Mouse (Mus musculus): ENCODE measurements around the gene Mag. TPM values are rescaled to one million over a fixed set of nuclear protein-coding genes. Genes with fewer than 3 reads are reported as not detected.
A peak's percentile ranks its signal among the peaks of the same experiment; 100 is the strongest.

Mag gene
- polyA plus RNA-seq (2015; fragmentation: Nextera tagmentation; extraction: Ambion mirVana): 0.34 and 0.49 TPM in 2 replicates

- H3K4me2 ChIP-seq: no peak within 1 kb of the TSS
- H3K27ac ChIP-seq: no peak within 1 kb of the TSS
- no peak within 1 kb of the TSS for H3K4me3 ChIP-seq
- no peaks in the 10 kb centered on the region for H3K36me3 ChIP-seq
- no peak for ATAC-seq (ENCODE audit: insufficient number of reproducible peaks, insufficient read depth, low FRiP score, low TSS enrichment, low read depth)
- no peaks in the 10 kb centered on the region for H3K9me3 ChIP-seq
- no peak within 1 kb of the TSS for H3K9ac ChIP-seq
- no peaks in the 10 kb centered on the region for H3K4me1 ChIP-seq
- 65% methylated on average over 8 of the region's 8 CpGs for WGBS
- no peaks in the 10 kb centered on the region for H3K27me3 ChIP-seq
These were observed at the start of gene Mag for GRCm38 (mm10) chr7:30914732-30915131. Mag (minus strand) TSS chr7:30914873.

- 87% methylated on average over 7 of the region's 7 CpGs for WGBS
- no peak for ATAC-seq (ENCODE audit: insufficient number of reproducible peaks, insufficient read depth, low FRiP score, low TSS enrichment, low read depth)
These were observed 49.7 kb upstream of the Mag start for GRCm38 (mm10) chr7:30964366-30964765.

GRCm38 (mm10) chr7:30962862-30963261, 48.2 kb upstream of the Mag start:
- H3K36me3 ChIP-seq: peaks cover 14% of the 10 kb centered on the region
- H3K9me3 ChIP-seq: no peaks in the 10 kb centered on the region
- ATAC-seq (ENCODE audit: insufficient number of reproducible peaks, insufficient read depth, low FRiP score, low TSS enrichment, low read depth): no peak
- H3K27me3 ChIP-seq: no peaks in the 10 kb centered on the region
- H3K27ac ChIP-seq: no peak overlapping the region
- H3K9ac ChIP-seq: no peak overlapping the region
- H3K4me2 ChIP-seq: no peak overlapping the region
- H3K4me1 ChIP-seq: peaks cover 12% of the 10 kb centered on the region
- H3K4me3 ChIP-seq: no peak overlapping the region
- 89% methylated on average over 5 of the region's 5 CpGs for WGBS

More at GRCm38 (mm10) chr7:30964366-30964765, 49.7 kb upstream of the Mag start:
- Histone ChIP-seq H3K4me1 (no peaks in the 10 kb centered on the region), H3K27ac (no peak overlapping the region), H3K9me3 (no peaks in the 10 kb centered on the region), H3K4me2 (no peak overlapping the region), H3K27me3 (no peaks in the 10 kb centered on the region), H3K4me3 (no peak overlapping the region), H3K36me3 (peaks cover 2% of the 10 kb centered on the region; the same call in 1 of the 2 replicates), H3K9ac (no peak overlapping the region)

- Histone ChIP-seq H3K27me3 (no peaks in the 10 kb centered on the region), H3K27ac (no peak overlapping the region), H3K4me1 (peaks cover 23% of the 10 kb centered on the region), H3K36me3 (peaks cover 19% of the 10 kb centered on the region), H3K4me2 (no peak overlapping the region), H3K9ac (no peak overlapping the region), H3K4me3 (no peak overlapping the region), H3K9me3 (no peaks in the 10 kb centered on the region)
- 82% methylated on average over 6 of the region's 6 CpGs for WGBS
- no peak for ATAC-seq (ENCODE audit: insufficient number of reproducible peaks, insufficient read depth, low FRiP score, low TSS enrichment, low read depth)
These were observed 45.2 kb upstream of the Mag start for GRCm38 (mm10) chr7:30959786-30960349.

- Histone ChIP-seq H3K4me2 (no peak overlapping the region), H3K4me1 (peaks cover 23% of the 10 kb centered on the region), H3K36me3 (peaks cover 28% of the 10 kb centered on the region), H3K27ac (no peak overlapping the region), H3K27me3 (no peaks in the 10 kb centered on the region), H3K4me3 (peak overlapping the region; percentile 91; the same call in 1 of the 2 replicates), H3K9ac (no peak overlapping the region), H3K9me3 (no peaks in the 10 kb centered on the region)
- 94% methylated on average over 9 of the region's 9 CpGs for WGBS
- no peak for ATAC-seq (ENCODE audit: insufficient number of reproducible peaks, insufficient read depth, low FRiP score, low TSS enrichment, low read depth)
These were observed 44.3 kb upstream of the Mag start for GRCm38 (mm10) chr7:30958866-30959487.

GRCm38 (mm10) chr7:30958109-30958865, 43.6 kb upstream of the Mag start:
- no peak for ATAC-seq (ENCODE audit: insufficient number of reproducible peaks, insufficient read depth, low FRiP score, low TSS enrichment, low read depth)
- peak overlapping the region; percentile 91 for H3K4me3 ChIP-seq
- WGBS: 67% methylated on average over 28 of the region's 28 CpGs

GRCm38 (mm10) chr7:30957367-30957783, 42.7 kb upstream of the Mag start:
- peaks cover 44% of the 10 kb centered on the region for H3K36me3 ChIP-seq
- whole genome bisulfite sequencing: under 1% methylated on average over 43 of the region's 43 CpGs

More at GRCm38 (mm10) chr7:30958109-30958865, 43.6 kb upstream of the Mag start:
- Histone ChIP-seq H3K9ac (peak overlapping the region; percentile 99), H3K4me1 (peaks cover 23% of the 10 kb centered on the region), H3K36me3 (peaks cover 35% of the 10 kb centered on the region), H3K27ac (peak overlapping the region; percentile 98), H3K27me3 (no peaks in the 10 kb centered on the region), H3K9me3 (no peaks in the 10 kb centered on the region), H3K4me2 (peak overlapping the region; percentile 71)

GRCm38 (mm10) chr7:30956756-30957366, 42.2 kb upstream of the Mag start, which contains the start of gene Usf2:
Usf2 (minus strand) TSS chr7:30956803.
- H3K4me2 ChIP-seq: peak within 1 kb of the TSS; percentile 82
- ATAC-seq (ENCODE audit: insufficient number of reproducible peaks, insufficient read depth, low FRiP score, low TSS enrichment, low read depth): peak; percentile 41
- H3K9me3 ChIP-seq: no peaks in the 10 kb centered on the region
- no peaks in the 10 kb centered on the region for H3K27me3 ChIP-seq
- H3K9ac ChIP-seq: peak within 1 kb of the TSS; percentile 99
- H3K36me3 ChIP-seq: peaks cover 49% of the 10 kb centered on the region
- under 1% methylated on average over 34 of the region's 82 CpGs for WGBS
- peaks cover 23% of the 10 kb centered on the region for H3K4me1 ChIP-seq
- peak within 1 kb of the TSS; percentile 91 for H3K4me3 ChIP-seq
- H3K27ac ChIP-seq: peak within 1 kb of the TSS; percentile 98

More at GRCm38 (mm10) chr7:30957367-30957783, 42.7 kb upstream of the Mag start:
- Histone ChIP-seq H3K27ac (peak overlapping the region; percentile 98), H3K27me3 (no peaks in the 10 kb centered on the region), H3K9me3 (no peaks in the 10 kb centered on the region), H3K4me3 (peak overlapping the region; percentile 91), H3K4me2 (peak overlapping the region; percentile 71), H3K9ac (peak overlapping the region; percentile 99), H3K4me1 (peaks cover 23% of the 10 kb centered on the region)
- ATAC-seq (ENCODE audit: insufficient number of reproducible peaks, insufficient read depth, low FRiP score, low TSS enrichment, low read depth): peak; percentile 18; the same call in 1 of the 2 replicates

- Histone ChIP-seq H3K9ac (peak overlapping the region; percentile 99), H3K4me1 (peaks cover 23% of the 10 kb centered on the region), H3K4me2 (peak overlapping the region; percentile 82), H3K27me3 (no peaks in the 10 kb centered on the region), H3K27ac (peak overlapping the region; percentile 98), H3K4me3 (peak overlapping the region; percentile 91), H3K36me3 (peaks cover 53% of the 10 kb centered on the region), H3K9me3 (no peaks in the 10 kb centered on the region)
- 1% methylated on average over 38 of the region's 49 CpGs for WGBS
- peak; percentile 12; the same call in 1 of the 2 replicates for ATAC-seq (ENCODE audit: insufficient number of reproducible peaks, insufficient read depth, low FRiP score, low TSS enrichment, low read depth)
These were observed 41.7 kb upstream of the Mag start for GRCm38 (mm10) chr7:30956357-30956751.

- peak; percentile 66 for ATAC-seq (ENCODE audit: insufficient number of reproducible peaks, insufficient read depth, low FRiP score, low TSS enrichment, low read depth)
These were observed 41.1 kb upstream of the Mag start for GRCm38 (mm10) chr7:30955584-30956356.

More at GRCm38 (mm10) chr7:30955584-30956356, 41.1 kb upstream of the Mag start:
- no peaks in the 10 kb centered on the region for H3K9me3 ChIP-seq
- H3K4me2 ChIP-seq: peak overlapping the region; percentile 82
- H3K27me3 ChIP-seq: no peaks in the 10 kb centered on the region
- peak overlapping the region; percentile 99 for H3K9ac ChIP-seq
- peaks cover 23% of the 10 kb centered on the region for H3K4me1 ChIP-seq
- H3K27ac ChIP-seq: peak overlapping the region; percentile 98
- peaks cover 58% of the 10 kb centered on the region for H3K36me3 ChIP-seq
- WGBS: under 1% methylated on average over 64 of the region's 64 CpGs
- peak overlapping the region; percentile 91 for H3K4me3 ChIP-seq

Data from embryonic facial prominence, embryonic 13.5 days (tissue).